Mouse (Mus musculus) heart, adult 18-20 months (tissue): ENCODE results near the gene Rnaseh2a. TPM values are rescaled to one million over a fixed set of nuclear protein-coding genes. Genes with fewer than 3 reads are reported as not detected.
"Not testable (repeated sequence)": the region's sequence is repeated elsewhere in the genome, so short reads cannot be mapped to it uniquely, and the experiment has no call there.

ENCODE experiments used
- DNase-seq, 2 experiments: peaks; one replicate each; pipeline ENCODE4 v3.0.0; 2021 to 2022; ENCODE audit warnings: mixed read lengths in 1 of 2
- total RNA-seq, 2 experiments: library from RNA; stranded (reverse); gene quantifications; 2 replicates each; pipeline ENCODE4 v1.2.3; 2021

Gene Rnaseh2a
- total RNA-seq, 2 experiments from 2014 or later = 45.6 to 48.4 TPM

- no peak for DNase-seq
Measured at GRCm38 (mm10) chr8:84934860-84935259, 34.7 kb downstream of the Rnaseh2a start.

GRCm38 (mm10) chr8:84933767-84934559 is 35.6 kb downstream of the Rnaseh2a start:
- DNase-seq = no peak

GRCm38 (mm10) chr8:84930582-84930981 is 39.0 kb downstream of the Rnaseh2a start:
- no peak for DNase-seq

- DNase-seq = peak; percentile 55 to 79
Measured at GRCm38 (mm10) chr8:84928456-84929306, 40.9 kb downstream of the Rnaseh2a start.

- DNase-seq = no peak
Measured at GRCm38 (mm10) chr8:84927513-84927912, 42.1 kb downstream of the Rnaseh2a start.

GRCm38 (mm10) chr8:84925557-84925956 is 44.0 kb downstream of the Rnaseh2a start:
- DNase-seq = no peak

- DNase-seq = no peak
Measured at GRCm38 (mm10) chr8:84921596-84921995, 48.0 kb downstream of the Rnaseh2a start.

- no peak for DNase-seq
Measured at GRCm38 (mm10) chr8:84918646-84919045, 50.9 kb downstream of the Rnaseh2a start.

GRCm38 (mm10) chr8:84917781-84918180 is 51.8 kb downstream of the Rnaseh2a start:
- DNase-seq = no peak

- DNase-seq = no peak
Measured at GRCm38 (mm10) chr8:84915269-84915668, 54.3 kb downstream of the Rnaseh2a start.

- DNase-seq = no peak
Measured at GRCm38 (mm10) chr8:84913960-84914359, 55.6 kb downstream of the Rnaseh2a start.

- no peak for DNase-seq
Measured at GRCm38 (mm10) chr8:84913502-84913900, 56.1 kb downstream of the Rnaseh2a start.

- peak; percentile 71 to 76 for DNase-seq
Measured at GRCm38 (mm10) chr8:84912895-84913501, 56.6 kb downstream of the Rnaseh2a start.

- no peak for DNase-seq
Measured at GRCm38 (mm10) chr8:84912391-84912790, 57.2 kb downstream of the Rnaseh2a start.

- DNase-seq = no peak
Measured at GRCm38 (mm10) chr8:84911854-84912253, 57.7 kb downstream of the Rnaseh2a start.

- no peak for DNase-seq
Measured at GRCm38 (mm10) chr8:84910551-84910950, 59.0 kb downstream of the Rnaseh2a start.

GRCm38 (mm10) chr8:84909949-84910348 is 59.6 kb downstream of the Rnaseh2a start:
- no peak for DNase-seq

GRCm38 (mm10) chr8:84909162-84909767 is 60.3 kb downstream of the Rnaseh2a start:
- DNase-seq = no peak

GRCm38 (mm10) chr8:84908421-84909161 is 61.0 kb downstream of the Rnaseh2a start, which contains the start of gene Dnase2a:
Gene Dnase2a (plus strand): TSS chr8:84908560.
- peak; percentile 98 to 99 for DNase-seq

- not testable (repeated sequence) for DNase-seq
Measured at GRCm38 (mm10) chr8:84907979-84908378, 61.6 kb downstream of the Rnaseh2a start.

- DNase-seq = no peak
Measured at GRCm38 (mm10) chr8:84907493-84907892, 62.1 kb downstream of the Rnaseh2a start.
